Mouse (Mus musculus): ENCODE results near the gene Ccr4.

GRCm38 (mm10) chr9:114528680-114529048, 23.9 kb upstream of the Ccr4 start:
- no peak for TF ChIP-seq CTCF (IDR thresholded peaks at IDR 0.05; ENCODE audit: low read depth, low read length)
- TF ChIP-seq POLR2A (IDR thresholded peaks at IDR 0.05; ENCODE audit: insufficient read depth, low read length) = no peak
- no peak for TF ChIP-seq EP300 (IDR thresholded peaks at IDR 0.05; ENCODE audit: insufficient read depth, low read depth, low read length)
